Mouse (Mus musculus) limb, embryonic 10.5 days (tissue): Measurements from ENCODE around the gene 2610001J05Rik. TPM values are rescaled to one million over a fixed set of nuclear protein-coding genes. Genes with fewer than 3 reads are reported as not detected.
"Not testable (repeated sequence)": the region's sequence is repeated elsewhere in the genome, so short reads cannot be mapped to it uniquely, and the experiment has no call there.

ENCODE experiments used
- DNase-seq: peaks from one replicate; pipeline ENCODE4 v3.0.0-alpha.2; 2017; ENCODE audit warnings: low spot score
- H3K27ac ChIP-seq: fragments of 300-500 bp; sonication (generic); 2 replicates; pipeline ENCODE4 v1.5.1; 2016; ENCODE audit warnings: mild to moderate bottlenecking
- H3K27me3 ChIP-seq: fragments of 300-500 bp; sonication (generic); 2 replicates; pipeline ENCODE4 v1.6.1; 2016; ENCODE audit warnings: low read depth, mild to moderate bottlenecking; ENCODE audit not compliant: poor library complexity, severe bottlenecking
- H3K36me3 ChIP-seq: fragments of 300-500 bp; sonication (generic); 2 replicates; pipeline ENCODE4 v1.6.1; 2016; ENCODE audit warnings: mild to moderate bottlenecking, moderate library complexity
- H3K4me1 ChIP-seq: fragments of 300-500 bp; sonication (generic); 2 replicates; pipeline ENCODE4 v1.6.1; 2016
- H3K4me3 ChIP-seq: fragments of 300-500 bp; sonication (generic); 2 replicates; pipeline ENCODE4 v1.5.1; 2016; ENCODE audit warnings: mild to moderate bottlenecking, moderate library complexity
- H3K9me3 ChIP-seq: fragments of 300-500 bp; sonication (generic); replicated peaks from 2 replicates; pipeline ENCODE4 v1.6.1; 2016; ENCODE audit warnings: mild to moderate bottlenecking
- WGBS: fragments of 180-500 bp; shearing (Covaris S2); methylation state at CpG from one replicate; pipeline ENCODE4 v1.1.7; 2016; 5-methylcytosine and 5-hydroxymethylcytosine counted together
- polyA plus RNA-seq: library from polyadenylated mRNA; unstranded; fragments of >200 nt; fragmentation: Nextera tagmentation; extraction: Ambion mirVana; gene quantifications from 2 replicates; pipeline ENCODE4 v1.2.1, GENCODE M21; 2016

Gene 2610001J05Rik
- polyA plus RNA-seq, 1 experiment from 2014 or later, result 87.5 TPM

DNA sequence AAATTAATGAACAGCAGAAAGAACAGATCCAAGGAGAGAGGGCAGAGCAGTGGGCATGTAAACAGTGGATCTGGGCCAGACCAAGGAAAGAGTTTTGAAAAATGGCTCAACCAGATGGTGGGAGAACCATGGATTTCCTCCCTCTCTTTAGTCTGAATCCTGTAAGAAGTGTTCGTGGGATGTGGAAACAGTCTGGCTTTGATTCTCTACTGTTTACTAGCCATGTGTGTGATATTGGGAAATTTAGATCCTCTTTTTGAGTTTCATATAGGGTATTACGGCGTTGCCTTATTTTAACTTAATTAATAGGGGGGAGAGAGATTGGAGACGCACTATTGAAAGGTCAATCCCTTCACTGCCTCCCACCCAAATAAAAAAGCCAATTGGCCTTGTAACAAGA, 18.1 kb downstream of the 2610001J05Rik start:
- Histone ChIP-seq H3K4me1 (no peaks in the 10 kb centered on the region), H3K4me3 (no peak overlapping the region), H3K27me3 (no peaks in the 10 kb centered on the region), H3K36me3 (no peaks in the 10 kb centered on the region), H3K9me3 (no peaks in the 10 kb centered on the region), H3K27ac (no peak overlapping the region)
- WGBS, result 79% methylated on average over 4 of the region's 4 CpGs
- no peak for DNase-seq

DNA sequence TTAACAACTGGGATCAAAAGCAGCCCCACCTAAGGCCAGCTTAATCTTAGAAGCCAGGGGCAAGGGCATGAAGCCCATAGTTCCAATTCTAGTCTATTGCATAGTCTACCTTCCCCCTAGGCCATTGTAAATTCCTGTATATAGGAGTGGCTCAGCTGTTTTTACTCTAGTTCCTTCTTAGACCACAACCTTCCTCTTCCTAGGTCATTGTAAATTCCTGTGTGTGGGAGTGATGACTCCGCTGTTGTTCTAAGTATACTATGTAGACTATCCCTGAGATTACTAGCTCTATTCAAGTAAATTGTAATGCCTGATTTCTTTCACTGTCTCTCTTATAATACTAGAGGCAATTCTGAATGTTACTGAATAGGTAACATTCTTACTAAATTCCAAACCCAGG, 25.3 kb downstream of the 2610001J05Rik start:
- not testable (repeated sequence) for H3K4me1 ChIP-seq, H3K4me3 ChIP-seq, H3K27me3 ChIP-seq, H3K36me3 ChIP-seq, DNase-seq, H3K9me3 ChIP-seq, H3K27ac ChIP-seq
- 92% methylated on average over 1 of the region's 1 CpGs for WGBS

DNA sequence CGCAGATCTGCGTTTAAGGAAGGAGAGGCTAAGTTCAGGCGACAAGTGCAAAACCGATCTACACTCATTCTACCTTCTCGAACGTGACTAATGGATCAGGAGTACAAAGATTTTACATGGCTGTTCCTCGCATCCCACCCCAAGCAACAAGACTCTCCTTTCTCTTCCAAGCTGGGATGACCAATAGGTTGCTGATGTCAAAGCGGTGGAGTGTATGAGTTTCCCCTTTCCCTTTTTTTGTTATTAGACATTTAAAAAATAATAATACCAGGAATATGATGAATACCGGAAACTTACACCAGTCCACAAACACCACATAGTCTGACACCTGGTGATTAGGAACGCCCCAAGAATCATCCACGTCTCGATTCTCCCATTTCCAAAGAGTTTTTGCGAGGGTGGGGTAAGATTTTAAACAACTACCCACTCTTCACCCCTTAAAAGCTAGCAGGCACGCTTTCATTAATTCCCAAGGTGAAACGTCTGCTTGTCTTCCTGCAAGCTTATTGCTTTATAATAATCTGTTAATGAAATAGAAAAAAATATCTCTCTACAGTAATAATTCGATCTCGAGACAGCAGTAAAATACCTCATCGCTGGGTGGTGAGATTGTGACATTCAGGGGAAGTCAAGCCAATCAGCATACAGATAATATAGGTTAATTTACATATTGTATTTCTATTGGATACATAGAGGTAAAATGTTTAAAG, 31.8 kb downstream of the 2610001J05Rik start, which contains the start of gene Gpr85:
Gene Gpr85 (minus strand): TSS at position 598 of the 710 bp plus-strand sequence.
- 49% methylated on average over 18 of the region's 18 CpGs for WGBS
- no peak for DNase-seq
- peak within 1 kb of the TSS; percentile 91 for H3K27ac ChIP-seq

DNA sequence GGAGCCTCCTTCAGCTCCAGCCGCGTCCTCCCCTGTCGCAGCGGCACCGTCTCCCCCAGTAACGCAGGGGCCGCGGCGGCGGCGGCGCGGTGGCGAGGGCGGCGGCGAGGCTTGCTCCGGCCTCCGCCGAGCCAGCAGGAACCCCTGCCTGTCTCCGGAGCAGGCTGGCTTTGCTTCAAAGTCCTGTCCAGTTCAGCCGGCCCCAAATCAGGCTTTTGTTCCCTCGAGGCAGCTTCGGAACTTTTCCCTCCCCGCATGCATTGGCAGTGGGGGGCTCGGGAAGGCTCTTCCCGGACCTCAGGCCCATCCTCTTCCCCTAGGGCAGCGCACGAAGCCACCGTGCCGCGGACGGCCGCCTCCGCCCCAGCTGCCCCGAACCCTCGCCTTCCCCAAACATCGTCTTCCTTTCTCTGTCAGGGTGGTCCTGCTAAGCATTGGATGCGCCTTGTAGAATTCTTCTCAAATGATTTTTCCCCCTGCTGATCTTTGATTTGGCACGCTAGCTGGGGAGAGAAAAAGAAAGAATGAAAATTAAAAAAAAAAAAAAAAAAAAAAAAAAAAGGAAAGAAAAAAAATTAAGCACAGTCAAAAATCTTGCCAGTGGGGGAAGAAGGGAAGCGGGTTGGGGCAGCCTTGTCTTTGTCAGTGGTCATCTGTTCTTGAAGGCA, 32.5 kb downstream of the 2610001J05Rik start:
- Histone ChIP-seq H3K27me3 (peaks cover 21% of the 10 kb centered on the region), H3K4me3 (peak overlapping the region; percentile 65), H3K4me1 (0 out of 2 replicates have a peak, but pooled peaks cover 3% of the 10 kb centered on the region), H3K36me3 (no peaks in the 10 kb centered on the region), H3K9me3 (no peaks in the 10 kb centered on the region), H3K27ac (peak overlapping the region; percentile 91)
- DNase-seq, result peak; percentile 81
- WGBS, result under 1% methylated on average over 41 of the region's 41 CpGs

More for the DNA sequence above, 31.8 kb downstream of the 2610001J05Rik start, which contains the start of gene Gpr85:
- peaks cover 21% of the 10 kb centered on the region for H3K27me3 ChIP-seq
- H3K36me3 ChIP-seq, result no peaks in the 10 kb centered on the region
- H3K9me3 ChIP-seq, result no peaks in the 10 kb centered on the region
- peak within 1 kb of the TSS; percentile 65 for H3K4me3 ChIP-seq
- 0 out of 2 replicates have a peak, but pooled peaks cover 3% of the 10 kb centered on the region for H3K4me1 ChIP-seq

GRCm38 (mm10) chr6:13837916-13838676, 33.2 kb downstream of the 2610001J05Rik start:
- Histone ChIP-seq H3K36me3 (no peaks in the 10 kb centered on the region), H3K4me1 (0 out of 2 replicates have a peak, but pooled peaks cover 3% of the 10 kb centered on the region), H3K27ac (peak overlapping the region; percentile 91), H3K27me3 (peaks cover 21% of the 10 kb centered on the region), H3K9me3 (no peaks in the 10 kb centered on the region), H3K4me3 (peak overlapping the region; percentile 65)
- WGBS, result 1% methylated on average over 19 of the region's 19 CpGs
- DNase-seq, result no peak

GRCm38 (mm10) chr6:13836967-13837570, 34.2 kb downstream of the 2610001J05Rik start:
- 72% methylated on average over 3 of the region's 3 CpGs for WGBS
- H3K27me3 ChIP-seq, result peaks cover 21% of the 10 kb centered on the region
- H3K4me1 ChIP-seq, result 0 out of 2 replicates have a peak, but pooled peaks cover 3% of the 10 kb centered on the region
- no peak overlapping the region for H3K27ac ChIP-seq
- no peaks in the 10 kb centered on the region for H3K9me3 ChIP-seq
- no peak overlapping the region for H3K4me3 ChIP-seq
- no peak for DNase-seq
- H3K36me3 ChIP-seq, result no peaks in the 10 kb centered on the region

DNA sequence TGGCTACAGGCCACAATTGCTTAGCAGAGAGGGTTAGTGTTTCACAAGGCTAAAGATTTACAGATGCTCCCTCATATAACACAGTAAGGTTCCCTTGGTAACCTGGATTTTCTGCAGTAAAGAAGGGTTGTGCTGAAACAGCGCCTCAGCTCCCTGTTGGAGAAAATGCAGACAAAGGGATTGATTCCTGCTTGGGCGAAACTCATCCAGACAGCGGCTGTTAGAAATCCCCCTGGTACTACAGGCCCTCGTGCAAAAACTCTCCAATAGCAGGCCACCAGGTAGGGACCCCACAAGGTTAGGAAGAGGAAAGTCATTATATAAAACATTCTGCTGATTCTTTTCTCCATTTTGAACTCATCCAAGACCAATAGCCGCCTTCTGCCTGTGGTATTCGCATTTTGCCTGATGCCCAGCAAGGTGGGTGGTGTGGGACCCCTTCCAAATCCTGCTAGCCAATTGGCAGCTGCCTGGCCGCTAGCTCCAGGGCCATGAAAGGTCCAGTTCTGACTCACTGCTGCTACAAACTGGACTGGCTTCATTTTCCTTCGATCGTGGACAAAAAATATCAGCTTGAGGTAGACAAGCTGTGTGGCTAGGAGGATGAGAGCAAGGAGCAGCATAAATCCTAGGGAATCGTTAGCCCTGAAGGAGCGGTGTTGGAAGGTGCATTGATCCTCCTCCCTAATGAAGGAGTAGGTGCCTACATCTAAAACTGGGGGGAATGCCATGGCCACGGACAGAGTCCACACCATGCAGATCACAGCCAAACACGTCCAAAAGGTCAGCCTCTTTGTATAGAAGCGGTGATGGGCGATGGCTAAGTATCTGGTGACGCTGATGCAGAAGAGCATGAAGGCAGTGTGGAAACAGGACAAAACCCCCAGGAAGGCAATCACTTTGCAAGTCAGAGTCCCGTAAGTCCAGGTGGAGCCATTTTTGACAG, 35.3 kb downstream of the 2610001J05Rik start:
- no peak overlapping the region for H3K4me3 ChIP-seq
- no peaks in the 10 kb centered on the region for H3K36me3 ChIP-seq
- peaks cover 21% of the 10 kb centered on the region for H3K27me3 ChIP-seq
- H3K4me1 ChIP-seq, result 0 out of 2 replicates have a peak, but pooled peaks cover 3% of the 10 kb centered on the region
- WGBS, result 71% methylated on average over 17 of the region's 17 CpGs
- no peak overlapping the region for H3K27ac ChIP-seq
- no peaks in the 10 kb centered on the region for H3K9me3 ChIP-seq
- no peak for DNase-seq

DNA sequence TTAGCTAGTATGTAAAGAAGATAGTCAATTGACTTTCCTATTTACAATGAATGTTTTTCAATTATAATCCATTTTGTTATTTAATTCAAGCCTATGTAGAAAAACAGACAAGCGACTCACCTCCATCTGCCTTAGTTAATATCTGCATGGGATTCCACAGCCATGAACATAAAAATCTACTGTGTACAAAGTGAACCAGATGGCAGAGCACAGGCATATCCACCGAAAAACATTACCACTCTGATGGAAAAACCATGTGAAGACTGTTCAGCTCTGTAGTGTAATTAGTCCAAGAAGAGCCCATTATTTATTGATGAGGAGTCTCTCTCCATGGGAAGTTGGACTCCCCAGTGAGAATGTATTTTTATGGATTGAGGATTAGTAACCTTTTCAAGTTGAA, 38.5 kb downstream of the 2610001J05Rik start:
- WGBS, result 73% methylated on average over 2 of the region's 2 CpGs
- no peak for DNase-seq
- no peaks in the 10 kb centered on the region for H3K9me3 ChIP-seq

GRCm38 (mm10) chr6:13828877-13829276, 42.4 kb downstream of the 2610001J05Rik start:
- WGBS, result 62% methylated on average over 1 of the region's 1 CpGs

More for the DNA sequence above, 38.5 kb downstream of the 2610001J05Rik start:
- no peak overlapping the region for H3K27ac ChIP-seq
- peaks cover 20% of the 10 kb centered on the region for H3K27me3 ChIP-seq
- H3K36me3 ChIP-seq, result no peaks in the 10 kb centered on the region
- H3K4me1 ChIP-seq, result 0 out of 2 replicates have a peak, but pooled peaks cover under 1% of the 10 kb centered on the region
- H3K4me3 ChIP-seq, result no peak overlapping the region

More at GRCm38 (mm10) chr6:13828877-13829276, 42.4 kb downstream of the 2610001J05Rik start:
- H3K4me3 ChIP-seq, result no peak overlapping the region
- no peaks in the 10 kb centered on the region for H3K4me1 ChIP-seq
- H3K9me3 ChIP-seq, result no peaks in the 10 kb centered on the region
- H3K27me3 ChIP-seq, result no peaks in the 10 kb centered on the region
- no peaks in the 10 kb centered on the region for H3K36me3 ChIP-seq
- no peak for DNase-seq
- H3K27ac ChIP-seq, result no peak overlapping the region
